Mouse (Mus musculus): ENCODE measurements at regions not wholly inside any gene's neighbourhood (a gene's known extent, or its start where the extent isn't known, plus 50 kb on each side); places are given as distances from the start of the nearest gene placed in this dataset.

- no peak for ATAC-seq (ENCODE audit: extremely low read depth, insufficient number of reproducible peaks, low FRiP score, poor library complexity, severe bottlenecking)
- Histone ChIP-seq H3K27me3 (ENCODE audit: insufficient read depth, low read length) (no peaks in the 10 kb centered on the region), H3K36me3 (replicated peaks) (no peaks in the 10 kb centered on the region), H3K9me3 (replicated peaks) (peaks cover 24% of the 10 kb centered on the region), H3K4me1 (ENCODE audit: insufficient read depth, low read depth, low read length) (no peaks in the 10 kb centered on the region), H3K4me3 (ENCODE audit: low read depth, low read length) (no peak overlapping the region)
- no peak for DNase-seq (ENCODE audit: low spot score)
- no peak for TF ChIP-seq TAL1 (conservative IDR thresholded peaks at IDR 0.05; ENCODE audit: low read depth, low read length)
- no peak for TF ChIP-seq POLR2AphosphoS5 (IDR thresholded peaks at IDR 0.05; ENCODE audit: insufficient replicate concordance, low read depth, low read length)
- TF ChIP-seq GATA1 (IDR thresholded peaks at IDR 0.05; ENCODE audit: borderline replicate concordance, low read length), result no peak
- no peak for TF ChIP-seq GATA2 (IDR thresholded peaks at IDR 0.05; ENCODE audit: borderline replicate concordance, low read depth, low read length)
- no peak for TF ChIP-seq CTCF (IDR thresholded peaks at IDR 0.05; ENCODE audit: low read depth, low read length)
Observed at GRCm38 (mm10) chr3:35027898-35028297, 377.7 kb downstream of the Sox2 start.

GRCm38 (mm10) chr3:35029924-35030323 lies 379.7 kb downstream of the Sox2 start:
- Histone ChIP-seq H3K4me3 (ENCODE audit: low read depth, low read length) (no peak overlapping the region), H3K4me1 (ENCODE audit: insufficient read depth, low read depth, low read length) (no peaks in the 10 kb centered on the region), H3K36me3 (replicated peaks) (no peaks in the 10 kb centered on the region), H3K9me3 (replicated peaks) (peaks cover 32% of the 10 kb centered on the region), H3K27me3 (ENCODE audit: insufficient read depth, low read length) (no peaks in the 10 kb centered on the region)
- DNase-seq (ENCODE audit: low spot score) (no peak), ATAC-seq (ENCODE audit: extremely low read depth, insufficient number of reproducible peaks, low FRiP score, poor library complexity, severe bottlenecking) (no peak)
- no peak for TF ChIP-seq TAL1 (conservative IDR thresholded peaks at IDR 0.05; ENCODE audit: low read depth, low read length)
- no peak for TF ChIP-seq POLR2AphosphoS5 (IDR thresholded peaks at IDR 0.05; ENCODE audit: insufficient replicate concordance, low read depth, low read length)
- no peak for TF ChIP-seq CTCF (IDR thresholded peaks at IDR 0.05; ENCODE audit: low read depth, low read length)
- TF ChIP-seq GATA1 (IDR thresholded peaks at IDR 0.05; ENCODE audit: borderline replicate concordance, low read length), result no peak
- no peak for TF ChIP-seq GATA2 (IDR thresholded peaks at IDR 0.05; ENCODE audit: borderline replicate concordance, low read depth, low read length)

- DNase-seq (ENCODE audit: low spot score) (no peak), ATAC-seq (ENCODE audit: extremely low read depth, insufficient number of reproducible peaks, low FRiP score, poor library complexity, severe bottlenecking) (no peak)
- Histone ChIP-seq H3K36me3 (replicated peaks) (no peaks in the 10 kb centered on the region), H3K27me3 (ENCODE audit: insufficient read depth, low read length) (no peaks in the 10 kb centered on the region), H3K9me3 (replicated peaks) (peaks cover 40% of the 10 kb centered on the region), H3K4me1 (ENCODE audit: insufficient read depth, low read depth, low read length) (no peaks in the 10 kb centered on the region), H3K4me3 (ENCODE audit: low read depth, low read length) (no peak overlapping the region)
- TF ChIP-seq CTCF (IDR thresholded peaks at IDR 0.05; ENCODE audit: low read depth, low read length) (no peak), GATA1 (IDR thresholded peaks at IDR 0.05; ENCODE audit: borderline replicate concordance, low read length) (no peak), POLR2AphosphoS5 (IDR thresholded peaks at IDR 0.05; ENCODE audit: insufficient replicate concordance, low read depth, low read length) (no peak), TAL1 (conservative IDR thresholded peaks at IDR 0.05; ENCODE audit: low read depth, low read length) (no peak), GATA2 (IDR thresholded peaks at IDR 0.05; ENCODE audit: borderline replicate concordance, low read depth, low read length) (no peak)
Observed at GRCm38 (mm10) chr3:35033587-35033986, 383.4 kb downstream of the Sox2 start.

- Histone ChIP-seq H3K9me3 (replicated peaks) (peaks cover 32% of the 10 kb centered on the region), H3K4me1 (ENCODE audit: insufficient read depth, low read depth, low read length) (no peaks in the 10 kb centered on the region), H3K4me3 (ENCODE audit: low read depth, low read length) (no peak overlapping the region), H3K27me3 (ENCODE audit: insufficient read depth, low read length) (no peaks in the 10 kb centered on the region), H3K36me3 (replicated peaks) (no peaks in the 10 kb centered on the region)
- DNase-seq (ENCODE audit: low spot score) (no peak), ATAC-seq (ENCODE audit: extremely low read depth, insufficient number of reproducible peaks, low FRiP score, poor library complexity, severe bottlenecking) (no peak)
- no peak for TF ChIP-seq CTCF (IDR thresholded peaks at IDR 0.05; ENCODE audit: low read depth, low read length)
Observed at GRCm38 (mm10) chr3:35035234-35035633, 385.0 kb downstream of the Sox2 start.

- no peaks in the 10 kb centered on the region for H3K4me1 ChIP-seq (ENCODE audit: insufficient read depth, low read depth, low read length)
- H3K4me3 ChIP-seq (ENCODE audit: low read depth, low read length), result no peak overlapping the region
- no peaks in the 10 kb centered on the region for H3K36me3 ChIP-seq (replicated peaks)
- no peaks in the 10 kb centered on the region for H3K27me3 ChIP-seq (ENCODE audit: insufficient read depth, low read length)
- DNase-seq (ENCODE audit: low spot score) (no peak), ATAC-seq (ENCODE audit: extremely low read depth, insufficient number of reproducible peaks, low FRiP score, poor library complexity, severe bottlenecking) (no peak)
- TF ChIP-seq POLR2AphosphoS5 (IDR thresholded peaks at IDR 0.05; ENCODE audit: insufficient replicate concordance, low read depth, low read length) (no peak), CTCF (IDR thresholded peaks at IDR 0.05; ENCODE audit: low read depth, low read length) (no peak), GATA2 (IDR thresholded peaks at IDR 0.05; ENCODE audit: borderline replicate concordance, low read depth, low read length) (no peak), TAL1 (conservative IDR thresholded peaks at IDR 0.05; ENCODE audit: low read depth, low read length) (no peak), GATA1 (IDR thresholded peaks at IDR 0.05; ENCODE audit: borderline replicate concordance, low read length) (no peak)
- H3K9me3 ChIP-seq (replicated peaks), result peaks cover 16% of the 10 kb centered on the region
Observed at GRCm38 (mm10) chr3:35043705-35044104, 393.5 kb downstream of the Sox2 start.

GRCm38 (mm10) chr3:35059438-35059837 lies 409.2 kb downstream of the Sox2 start:
- no peak for ATAC-seq (ENCODE audit: extremely low read depth, insufficient number of reproducible peaks, low FRiP score, poor library complexity, severe bottlenecking)
- H3K4me1 ChIP-seq (ENCODE audit: insufficient read depth, low read depth, low read length), result no peaks in the 10 kb centered on the region
- no peak overlapping the region for H3K4me3 ChIP-seq (ENCODE audit: low read depth, low read length)
- TF ChIP-seq GATA1 (IDR thresholded peaks at IDR 0.05; ENCODE audit: borderline replicate concordance, low read length), result no peak
- TF ChIP-seq TAL1 (conservative IDR thresholded peaks at IDR 0.05; ENCODE audit: low read depth, low read length), result no peak
- no peak for TF ChIP-seq POLR2AphosphoS5 (IDR thresholded peaks at IDR 0.05; ENCODE audit: insufficient replicate concordance, low read depth, low read length)
- no peak for TF ChIP-seq CTCF (IDR thresholded peaks at IDR 0.05; ENCODE audit: low read depth, low read length)
- no peak for TF ChIP-seq GATA2 (IDR thresholded peaks at IDR 0.05; ENCODE audit: borderline replicate concordance, low read depth, low read length)
- no peaks in the 10 kb centered on the region for H3K36me3 ChIP-seq (replicated peaks)
- H3K9me3 ChIP-seq (replicated peaks), result peaks cover 28% of the 10 kb centered on the region
- no peaks in the 10 kb centered on the region for H3K27me3 ChIP-seq (ENCODE audit: insufficient read depth, low read length)
- no peak for DNase-seq (ENCODE audit: low spot score)

- H3K4me3 ChIP-seq (ENCODE audit: low read depth, low read length), result no peak overlapping the region
- no peaks in the 10 kb centered on the region for H3K4me1 ChIP-seq (ENCODE audit: insufficient read depth, low read depth, low read length)
- DNase-seq (ENCODE audit: low spot score) (no peak), ATAC-seq (ENCODE audit: extremely low read depth, insufficient number of reproducible peaks, low FRiP score, poor library complexity, severe bottlenecking) (no peak)
- H3K36me3 ChIP-seq (replicated peaks), result no peaks in the 10 kb centered on the region
- peaks cover 28% of the 10 kb centered on the region for H3K9me3 ChIP-seq (replicated peaks)
- H3K27me3 ChIP-seq (ENCODE audit: insufficient read depth, low read length), result no peaks in the 10 kb centered on the region
- TF ChIP-seq TAL1 (conservative IDR thresholded peaks at IDR 0.05; ENCODE audit: low read depth, low read length) (no peak), CTCF (IDR thresholded peaks at IDR 0.05; ENCODE audit: low read depth, low read length) (no peak), GATA1 (IDR thresholded peaks at IDR 0.05; ENCODE audit: borderline replicate concordance, low read length) (no peak), GATA2 (IDR thresholded peaks at IDR 0.05; ENCODE audit: borderline replicate concordance, low read depth, low read length) (no peak), POLR2AphosphoS5 (IDR thresholded peaks at IDR 0.05; ENCODE audit: insufficient replicate concordance, low read depth, low read length) (no peak)
Observed at GRCm38 (mm10) chr3:35060042-35060441, 409.8 kb downstream of the Sox2 start.

Measured in G1E (cell line).